ENCODE assay signal across 12 mouse cellular contexts in genomic region chr6:134199895-134200294, GRCm38 (mm10).
DNase-seq lines count a peak whose midpoint lies in the region; ATAC-seq and TF ChIP-seq lines count a peak whose summit lies in the region.
"Had no signal": no experiment of that assay in that cellular context is flagged by ENCODE, and none has a peak within 500 bp of the region (broad histone marks: within the 10 kb centered on the region; RNA-seq: fewer than 3 reads in every experiment).

No protein-coding gene starts in this region.

- no peak for TF ChIP-seq CTCF in lung, adult 2 months (IDR thresholded peaks at IDR 0.05; ENCODE audit: insufficient read depth, low read length)
- TF ChIP-seq CTCF in Patski (IDR thresholded peaks at IDR 0.05), result no peak

- in situ Hi-C loops in Patski (cut with MboI; ENCODE audit: low pct_unique_long_range_greater_than_20kb), result no loop called here

- no peaks in the 10 kb centered on the region for H3K27me3 ChIP-seq in heart, embryonic 13.5 days (replicated peaks)
- H3K27me3 ChIP-seq in lung, embryonic 16.5 days (ENCODE audit: control insufficient read depth, insufficient read depth, low read depth, low read length), result no peaks in the 10 kb centered on the region
- H3K27me3 ChIP-seq in Patski, result no peaks in the 10 kb centered on the region
- H3K27me3 ChIP-seq in myocyte (ENCODE audit: control insufficient read depth, insufficient read depth, insufficient read length), result no peaks in the 10 kb centered on the region
- H3K27me3 ChIP-seq: hindbrain, embryonic 12.5 days had no signal

- 84% methylated on average over 1 of the region's 1 CpGs for WGBS in heart, embryonic 13.5 days
- whole genome bisulfite sequencing in lung, embryonic 16.5 days, result 78% methylated on average over 1 of the region's 1 CpGs
- 87% methylated on average over 1 of the region's 1 CpGs for WGBS in lung, adult 2 months

- H3K9me3 ChIP-seq in heart, embryonic 13.5 days, result no peaks in the 10 kb centered on the region
- no peaks in the 10 kb centered on the region for H3K9me3 ChIP-seq in lung, embryonic 16.5 days (ENCODE audit: control insufficient read depth, low read length)
- H3K9me3 ChIP-seq: hindbrain, embryonic 12.5 days had no signal

- no peak for DNase-seq in heart, adult 11 months
- no peak for DNase-seq in lung, adult 2 months
- no peak for DNase-seq in Patski (ENCODE audit: low read depth, low spot score)
- no peak for DNase-seq in layer of hippocampus, postnatal 10 days (ENCODE audit: low spot score in 2 of 2)
- DNase-seq: cerebellum, adult 11-12 months; kidney, postnatal 14 days; liver, postnatal 0 days had no signal

- H3ac ChIP-seq in myocyte (ENCODE audit: control insufficient read depth, insufficient read length), result no peak overlapping the region

- H3K79me2 ChIP-seq in myocyte (ENCODE audit: control insufficient read depth, insufficient read depth), result peaks cover 4% of the 10 kb centered on the region

- CTCF ChIA-PET in Patski (lab: Charles Lee), result interaction anchor here (1.0 to 1.6 kb wide), 3 partner anchors 16 to 56 kb away, joined by 3 to 5 read pairs (median 3); no protein-coding TSS in a partner anchor

- TF ChIP-seq POLR2A in lung, adult 2 months (IDR thresholded peaks at IDR 0.05; ENCODE audit: borderline replicate concordance, extremely low read depth, low read depth, low read length), result no peak
- no peak for TF ChIP-seq POLR2A in myocyte (IDR thresholded peaks at IDR 0.05; ENCODE audit: insufficient read length, low read depth)

- POLR2A ChIA-PET in Patski (lab: Charles Lee), result no interaction called here

- peaks cover 41% of the 10 kb centered on the region for H3K4me1 ChIP-seq in heart, embryonic 13.5 days
- peaks cover 17% of the 10 kb centered on the region for H3K4me1 ChIP-seq in lung, embryonic 16.5 days (replicated peaks; ENCODE audit: control insufficient read depth, insufficient read depth, low read length)
- H3K4me1 ChIP-seq in lung, adult 2 months (ENCODE audit: control insufficient read depth, insufficient read depth, low read length), result peaks cover 13% of the 10 kb centered on the region

- peak overlapping the region; percentile 47; the same call in 1 of the 2 replicates for H3K9ac ChIP-seq in heart, embryonic 13.5 days
- H3K9ac ChIP-seq in lung, embryonic 16.5 days (ENCODE audit: low read length), result no peak overlapping the region
- H3K9ac ChIP-seq: hindbrain, embryonic 12.5 days; liver, postnatal 0 days had no signal

- H3K4me3 ChIP-seq in heart, embryonic 13.5 days, result no peak overlapping the region
- no peak overlapping the region for H3K4me3 ChIP-seq in lung, embryonic 16.5 days (ENCODE audit: low read length)
- H3K4me3 ChIP-seq in lung, adult 2 months (replicated peaks; ENCODE audit: extremely low read depth, low read depth, low read length), result no peak overlapping the region
- no peak overlapping the region for H3K4me3 ChIP-seq in myocyte
- H3K4me3 ChIP-seq: hindbrain, embryonic 12.5 days had no signal

- 0 out of 2 replicates have a peak, but pooled peaks cover 2% of the 10 kb centered on the region for H3K36me3 ChIP-seq in heart, embryonic 13.5 days
- H3K36me3 ChIP-seq in lung, embryonic 16.5 days (ENCODE audit: control insufficient read depth, insufficient read depth, low read length), result no peaks in the 10 kb centered on the region
- H3K36me3 ChIP-seq in myocyte (ENCODE audit: control insufficient read depth, insufficient read depth), result no peaks in the 10 kb centered on the region
- H3K36me3 ChIP-seq: hindbrain, embryonic 12.5 days had no signal

- peak overlapping the region; percentile 64 for H3K27ac ChIP-seq in heart, embryonic 13.5 days (replicated peaks)
- peak overlapping the region; percentile 51 for H3K27ac ChIP-seq in lung, embryonic 16.5 days (ENCODE audit: low read length)

- no peak for ATAC-seq in heart, embryonic 13.5 days (ENCODE audit: extremely low read depth, insufficient number of reproducible peaks, low FRiP score, low TSS enrichment)
- peak; percentile 39; the same call in 1 of the 2 replicates for ATAC-seq in lung, embryonic 16.5 days (ENCODE audit: low read depth)
- ATAC-seq in Patski, result peak; percentile 28
- no peak for ATAC-seq in inflammation-experienced regulatory T-cells, adult 6 months
- ATAC-seq: liver, postnatal 0 days had no signal

- H3K4me2 ChIP-seq in heart, embryonic 13.5 days, result no peak overlapping the region
- H3K4me2 ChIP-seq in lung, embryonic 16.5 days (ENCODE audit: low read depth, low read length), result no peak overlapping the region
- H3K4me2 ChIP-seq in myocyte (ENCODE audit: low read depth), result peak overlapping the region; percentile 88
- H3K4me2 ChIP-seq: hindbrain, embryonic 12.5 days had no signal

TF ChIP-seq in myocyte, 11 proteins besides CTCF, POLR2A, EP300 and RAD21:
- no peak for TF ChIP-seq SRF (IDR thresholded peaks at IDR 0.05; ENCODE audit: control insufficient read depth, insufficient read length, low read depth)
- TF ChIP-seq USF1 (IDR thresholded peaks at IDR 0.05; ENCODE audit: low read depth), result no peak
- no peak for TF ChIP-seq POLR2AphosphoS2 (IDR thresholded peaks at IDR 0.05; ENCODE audit: insufficient read length, low read depth)

Comparison
In these comparisons a context has a peak if more than half of its experiments do, and no peak if none do; other contexts are left out.
1. ATAC-seq: peak in lung, embryonic 16.5 days (single experiment) and Patski (single experiment); none in heart, embryonic 13.5 days (single experiment) and inflammation-experienced regulatory T-cells, adult 6 months (single experiment).